Mouse (Mus musculus) liver, adult 2 months (tissue): ENCODE results near the gene Atoh8. TPM values are rescaled to one million over a fixed set of nuclear protein-coding genes. Genes with fewer than 3 reads are reported as not detected.
A peak's percentile ranks its signal among the peaks of the same experiment; 100 is the strongest.

Source experiments
- DNase-seq: peaks from one replicate; pipeline ENCODE4 v3.0.0-alpha.2; 2011; ENCODE audit warnings: low read depth, low spot score; ENCODE audit errors: extremely low read depth
- H3K27ac ChIP-seq: fragments of 200-500 bp; replicated peaks from 2 replicates; pipeline ENCODE4 v1.5.1; 2012; ENCODE audit warnings: low read depth, mild to moderate bottlenecking, control low read depth, inconsistent platforms, low read length; ENCODE audit not compliant: insufficient read depth
- H3K27me3 ChIP-seq: fragments of 200-500 bp; 2 replicates; pipeline ENCODE4 v1.6.1; 2012; ENCODE audit warnings: mild to moderate bottlenecking, moderate library complexity, low read length, inconsistent platforms; ENCODE audit not compliant: control insufficient read depth, insufficient read depth
- H3K36me3 ChIP-seq: fragments of 200-500 bp; 2 replicates; pipeline ENCODE4 v1.6.1; 2012; ENCODE audit warnings: low read length, inconsistent platforms; ENCODE audit not compliant: control insufficient read depth, insufficient read depth
- H3K4me1 ChIP-seq: fragments of 200-500 bp; 2 replicates; pipeline ENCODE4 v1.6.1; 2011; ENCODE audit warnings: low read length; ENCODE audit not compliant: control insufficient read depth, insufficient read depth
- H3K4me3 ChIP-seq: fragments of 200-500 bp; 2 replicates; pipeline ENCODE4 v1.5.1; 2011; ENCODE audit warnings: low read depth, mild to moderate bottlenecking, control low read depth, low read length, moderate library complexity; ENCODE audit not compliant: insufficient read depth
- H3K79me2 ChIP-seq: fragments of 200-500 bp; 2 replicates; pipeline ENCODE4 v1.6.1; 2012; ENCODE audit warnings: inconsistent platforms, mild to moderate bottlenecking, low read length, moderate library complexity; ENCODE audit not compliant: control insufficient read depth, insufficient read depth
- H3K9ac ChIP-seq: fragments of 200-500 bp; 2 replicates; pipeline ENCODE4 v1.6.1; 2012; ENCODE audit warnings: low read depth, mild to moderate bottlenecking, control low read depth, inconsistent platforms, low read length
- CTCF ChIP-seq: fragments of 200-500 bp; IDR thresholded peaks from 2 replicates; pipeline ENCODE4 v1.5.1; 2011; ENCODE audit warnings: low read depth, low read length, control low read depth
- POLR2A ChIP-seq: fragments of 200-500 bp; IDR thresholded peaks from 2 replicates; pipeline ENCODE4 v1.6.1; 2011; ENCODE audit warnings: low read length, control low read depth; ENCODE audit not compliant: insufficient read depth; ENCODE audit errors: extremely low read depth
- WGBS: fragments of 180-500 bp; shearing (Covaris S2); methylation state at CpG from one replicate; pipeline ENCODE4 v1.1.7; 2018; 5-methylcytosine and 5-hydroxymethylcytosine counted together
- polyA plus RNA-seq: library from polyadenylated mRNA; depleted of rRNA; stranded (reverse); fragments of >200 nt; gene quantifications from 2 replicates; pipeline ENCODE4 v1.2.3, GENCODE M21; 2012
- total RNA-seq: library from RNA; depleted of rRNA; stranded (reverse); fragments of >200 nt; gene quantifications from 2 replicates; pipeline ENCODE4 v1.2.3, GENCODE M21; 2014

The Atoh8 gene
- total and polyA plus RNA-seq, 2 experiments = 5.1 to 28.7 TPM

DNA sequence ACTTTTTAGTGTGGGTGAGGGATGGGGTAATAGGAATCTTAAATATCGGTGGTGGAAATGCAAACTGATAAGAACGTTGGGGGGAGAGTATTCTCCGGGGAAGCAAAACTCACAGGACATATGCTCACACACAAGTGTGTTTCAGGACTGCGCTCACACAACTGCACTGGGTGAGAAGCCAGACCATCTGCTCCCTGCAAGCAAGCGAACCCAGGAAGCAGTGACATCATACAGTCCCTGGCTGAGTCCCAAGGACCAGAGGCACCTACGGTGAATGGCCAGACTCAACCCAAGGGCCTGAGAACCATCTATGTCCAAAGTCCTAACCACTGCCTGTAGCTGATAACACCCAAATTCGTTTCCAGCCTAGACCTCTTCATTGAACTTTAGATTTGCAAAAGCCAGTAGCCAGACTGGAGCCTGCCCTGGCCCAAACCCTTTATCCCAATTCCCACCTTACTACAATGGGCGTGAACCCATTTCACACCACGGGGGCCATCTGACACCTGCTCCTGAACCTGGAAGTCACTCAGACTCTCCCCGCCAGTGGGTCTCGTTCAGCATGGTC lies 35.7 kb upstream of the Atoh8 start:
- WGBS = 14% methylated on average over 11 of the region's 11 CpGs
- H3K36me3 ChIP-seq = no peaks in the 10 kb centered on the region
- H3K79me2 ChIP-seq = no peaks in the 10 kb centered on the region
- no peak overlapping the region for H3K4me3 ChIP-seq
- H3K27me3 ChIP-seq = no peaks in the 10 kb centered on the region
- H3K27ac ChIP-seq = peak overlapping the region; percentile 90
- no peak for TF ChIP-seq POLR2A
- no peak for TF ChIP-seq CTCF
- H3K9ac ChIP-seq = peak overlapping the region; percentile 68
- DNase-seq = peak; percentile 100
- peaks cover 27% of the 10 kb centered on the region for H3K4me1 ChIP-seq

DNA sequence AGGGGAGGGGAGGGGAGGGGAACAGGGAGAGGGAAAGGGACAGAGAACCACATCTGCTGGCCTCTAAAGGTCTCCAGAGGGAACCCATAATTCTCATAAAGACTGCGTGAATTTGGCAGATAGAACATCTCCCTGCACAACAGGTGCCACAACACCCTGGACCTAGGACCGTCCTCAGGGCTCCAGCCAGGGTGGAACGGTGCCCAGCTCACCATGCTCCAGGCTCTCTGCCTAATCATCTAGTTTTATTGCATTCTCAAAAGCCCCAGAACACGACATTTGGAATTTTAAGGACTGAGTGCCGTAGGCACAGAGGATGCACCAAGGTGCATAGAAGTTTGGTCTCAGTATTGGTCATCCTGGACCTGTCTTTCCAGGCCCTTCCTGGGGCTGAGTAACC lies 34.9 kb upstream of the Atoh8 start:
- 16% methylated on average over 5 of the region's 5 CpGs for WGBS
- Histone ChIP-seq H3K36me3 (no peaks in the 10 kb centered on the region), H3K9ac (peak overlapping the region; percentile 20; the same call in 1 of the 2 replicates), H3K79me2 (no peaks in the 10 kb centered on the region), H3K27ac (peak overlapping the region; percentile 59), H3K4me3 (no peak overlapping the region), H3K4me1 (peaks cover 27% of the 10 kb centered on the region), H3K27me3 (no peaks in the 10 kb centered on the region)
- no peak for TF ChIP-seq CTCF
- TF ChIP-seq POLR2A = no peak
- DNase-seq = peak; percentile 82

- Histone ChIP-seq H3K9ac (no peak overlapping the region), H3K27ac (no peak overlapping the region), H3K79me2 (no peaks in the 10 kb centered on the region), H3K4me1 (peaks cover 20% of the 10 kb centered on the region), H3K27me3 (no peaks in the 10 kb centered on the region), H3K4me3 (no peak overlapping the region), H3K36me3 (no peaks in the 10 kb centered on the region)
- WGBS = 88% methylated on average over 9 of the region's 9 CpGs
- no peak for DNase-seq
- no peak for TF ChIP-seq CTCF
- TF ChIP-seq POLR2A = no peak
These were observed 32.9 kb upstream of the Atoh8 start for GRCm38 (mm10) chr6:72268149-72268847.

- no peak overlapping the region for H3K9ac ChIP-seq
- no peak overlapping the region for H3K4me3 ChIP-seq
- DNase-seq = no peak
- no peaks in the 10 kb centered on the region for H3K36me3 ChIP-seq
- TF ChIP-seq CTCF (no peak), POLR2A (no peak)
- no peaks in the 10 kb centered on the region for H3K27me3 ChIP-seq
- 90% methylated on average over 6 of the region's 6 CpGs for WGBS
- H3K27ac ChIP-seq = no peak overlapping the region
- peaks cover 5% of the 10 kb centered on the region for H3K4me1 ChIP-seq
- H3K79me2 ChIP-seq = no peaks in the 10 kb centered on the region
These were observed 30.3 kb upstream of the Atoh8 start for GRCm38 (mm10) chr6:72265664-72266063.

GRCm38 (mm10) chr6:72263679-72264265 lies 28.4 kb upstream of the Atoh8 start:
- Histone ChIP-seq H3K27me3 (no peaks in the 10 kb centered on the region), H3K9ac (no peak overlapping the region)

More at GRCm38 (mm10) chr6:72263679-72264265, 28.4 kb upstream of the Atoh8 start:
- no peaks in the 10 kb centered on the region for H3K36me3 ChIP-seq
- no peaks in the 10 kb centered on the region; the same call in 1 of the 2 replicates for H3K4me1 ChIP-seq
- no peak overlapping the region for H3K27ac ChIP-seq
- no peak overlapping the region for H3K4me3 ChIP-seq
- WGBS = 19% methylated on average over 5 of the region's 5 CpGs
- DNase-seq = peak; percentile 52
- no peaks in the 10 kb centered on the region for H3K79me2 ChIP-seq
- TF ChIP-seq POLR2A (no peak), CTCF (no peak)
